Mouse (Mus musculus): ENCODE data around the gene Gpr12. TPM values are rescaled to one million over a fixed set of nuclear protein-coding genes. Genes with fewer than 3 reads are reported as not detected.
"Not testable (repeated sequence)": the region's sequence is repeated elsewhere in the genome, so short reads cannot be mapped to it uniquely, and the experiment has no call there.

Gene Gpr12
- total RNA-seq, 4 experiments from 2014 or later, result 0.32 TPM; not detected in 3

- no peak for DNase-seq
Observed at GRCm38 (mm10) chr5:146586357-146587070, 1.5 kb upstream of the Gpr12 start.

GRCm38 (mm10) chr5:146585307-146585651 lies 240 bp upstream of the Gpr12 start:
- DNase-seq, result no peak

DNA sequence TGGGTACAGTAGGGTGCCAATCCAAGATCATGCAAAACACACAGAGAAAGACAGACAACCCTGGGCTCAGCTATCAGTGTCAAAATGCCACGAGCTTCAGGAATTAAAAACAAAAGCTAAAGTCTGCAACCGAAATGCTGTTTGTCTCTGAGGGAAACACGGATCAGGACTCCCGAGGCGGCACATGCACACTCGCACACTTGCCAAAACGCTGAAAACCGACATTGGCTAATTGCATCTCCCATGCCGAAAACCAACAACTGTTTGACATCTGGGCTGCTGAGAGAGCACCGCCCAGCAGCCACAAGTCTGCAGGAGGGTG lies 922 bp downstream of the Gpr12 start:
- DNase-seq, result no peak

DNA sequence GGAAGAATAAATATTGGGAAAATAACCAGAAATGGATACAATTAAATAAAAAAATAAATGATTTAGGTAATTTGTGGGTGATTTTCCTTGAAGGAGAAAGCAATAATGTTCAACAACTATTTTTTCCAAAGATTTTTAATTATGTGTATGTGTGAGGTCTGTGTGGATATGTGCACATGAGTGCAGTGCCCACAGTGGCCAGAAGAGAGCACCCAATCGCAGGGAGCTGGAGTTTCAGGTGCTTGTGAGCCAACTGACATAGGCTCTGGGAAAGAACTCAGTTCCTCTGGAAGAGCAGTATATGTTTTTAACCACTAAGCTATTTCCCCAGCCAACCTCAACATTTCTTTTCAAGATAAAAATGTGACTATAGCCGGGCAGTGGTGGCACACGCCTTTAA lies 8.4 kb downstream of the Gpr12 start:
- DNase-seq, result no peak

DNA sequence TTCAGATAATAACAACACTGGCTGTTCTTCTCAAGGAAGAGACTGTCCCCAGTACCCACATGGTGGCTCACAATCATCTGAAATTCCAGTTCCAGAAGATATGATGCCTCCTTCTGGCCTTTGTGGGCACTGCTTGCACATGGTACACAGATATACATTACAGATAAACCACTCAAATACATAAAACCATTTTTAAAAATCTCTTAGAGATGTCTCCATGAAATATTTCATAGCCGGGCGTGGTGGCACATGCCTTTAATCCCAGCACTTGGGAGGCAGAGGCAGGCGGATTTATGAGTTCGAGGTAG lies 12.3 kb downstream of the Gpr12 start:
- not testable (repeated sequence) for DNase-seq

- not testable (repeated sequence) for DNase-seq
Observed at GRCm38 (mm10) chr5:146571830-146572734, 13.0 kb downstream of the Gpr12 start.

DNA sequence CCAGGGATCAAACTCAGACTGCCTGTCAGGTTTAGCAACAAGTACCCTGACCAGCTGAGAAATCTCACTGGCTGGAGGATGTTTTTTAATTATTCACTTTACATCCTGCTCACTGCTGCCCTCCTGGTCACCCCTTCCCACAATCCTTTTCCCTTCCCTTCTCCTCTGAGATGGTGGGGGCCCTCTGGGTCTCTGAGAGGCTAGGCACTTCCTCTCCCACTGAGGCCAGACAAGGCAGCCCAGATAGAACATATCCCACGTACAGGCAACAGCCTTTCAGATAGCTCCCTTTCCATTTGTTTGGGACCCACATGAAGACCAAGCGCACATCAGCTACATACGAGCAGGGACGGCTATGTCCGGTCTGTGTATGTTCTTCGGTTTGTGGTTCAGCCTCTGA lies 14.9 kb downstream of the Gpr12 start:
- DNase-seq, result not testable (repeated sequence)

- DNase-seq, result no peak
Observed at GRCm38 (mm10) chr5:146567054-146567453, 18.0 kb downstream of the Gpr12 start.

- no peak for DNase-seq
Observed at GRCm38 (mm10) chr5:146564259-146564658, 20.8 kb downstream of the Gpr12 start.

- not testable (repeated sequence) for DNase-seq
Observed at GRCm38 (mm10) chr5:146555836-146556235, 29.2 kb downstream of the Gpr12 start, which contains the start of gene Gm3415. Gene Gm3415 (plus strand): TSS chr5:146556136.

DNA sequence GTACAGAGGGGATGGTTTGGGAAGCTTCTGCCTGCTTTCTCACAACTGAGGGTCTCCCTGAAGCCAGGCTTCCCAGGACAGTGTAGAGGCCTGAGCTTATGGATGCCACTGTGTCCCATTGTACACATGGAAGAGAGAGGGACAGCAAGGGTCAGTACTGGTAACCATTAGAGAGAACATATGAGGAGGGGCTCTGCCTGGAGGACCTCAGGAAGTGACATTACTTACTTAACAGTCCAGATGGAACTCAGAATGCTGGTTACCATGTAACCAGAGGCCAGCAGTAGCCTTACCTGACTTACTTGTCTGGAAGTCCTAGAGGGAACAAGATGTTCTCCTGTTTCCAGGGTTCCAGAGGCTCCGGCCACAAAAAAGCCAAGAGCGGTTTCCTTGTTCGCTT lies 47.7 kb downstream of the Gpr12 start, which contains the start of gene Gm3409:
Gene Gm3409, plus strand, starts transcription at position 301 of the 400 bp plus-strand sequence.
- not testable (repeated sequence) for DNase-seq

Other genes starting within 250 kb of the Gpr12 start
- 10 to 100 TPM; 23.8 to 26.9 (median 25.3) TPM for gene Wasf3, start 200.3 kb downstream of the Gpr12 start, total RNA-seq (2022)
- gene Gm6408, start 103.3 kb downstream of the Gpr12 start, total RNA-seq (2022), result not detected
- not detected for gene Gm6370, start 93.9 kb downstream of the Gpr12 start, total RNA-seq (2022)
- gene 4930449I24Rik, start 82.8 kb downstream of the Gpr12 start, total RNA-seq (2022), result not detected
- not detected for gene Gm3402, start 71.1 kb downstream of the Gpr12 start, total RNA-seq (2022)
- not detected for gene Gm3404, start 59.4 kb downstream of the Gpr12 start, total RNA-seq (2022)
- not detected for gene Gm3409, start 47.6 kb downstream of the Gpr12 start, total RNA-seq (2022)
- gene Gm3415, start 29.1 kb downstream of the Gpr12 start, total RNA-seq (2022), result not detected
- gene Usp12, start 209.8 kb upstream of the Gpr12 start, total RNA-seq (2022), result 10 to 100 TPM; 24.9 to 38.1 (median 31.0) TPM
- 100 to 1,000 TPM; 199 to 341 (median 261) TPM for gene Rpl21, start 247.7 kb upstream of the Gpr12 start, total RNA-seq (2022)